Mouse (Mus musculus) inflammation-experienced regulatory T-cells, adult 6 months (primary cell): ENCODE data around the gene Mvd. TPM values are rescaled to one million over a fixed set of nuclear protein-coding genes. Genes with fewer than 3 reads are reported as not detected.

Experiments
- ATAC-seq: one replicate; pipeline ENCODE4 v1.8.0; 2017
- polyA plus RNA-seq, 3 experiments: library from polyadenylated mRNA; unstranded; fragments of 100-300 nt; shearing (Covaris generic); gene quantifications; one replicate each; pipeline ENCODE4 v1.2.1; 2017

Gene Mvd
- 10 to 100 TPM in 2 of 3 experiments, 1 to 10 TPM in 1; 6.6 to 15.3 (median 12.7) TPM for polyA plus RNA-seq

- ATAC-seq = peak; percentile 98
Observed at GRCm38 (mm10) chr8:122443262-122444006, at the start of gene Mvd. Gene Mvd (minus strand): TSS chr8:122443422.

DNA sequence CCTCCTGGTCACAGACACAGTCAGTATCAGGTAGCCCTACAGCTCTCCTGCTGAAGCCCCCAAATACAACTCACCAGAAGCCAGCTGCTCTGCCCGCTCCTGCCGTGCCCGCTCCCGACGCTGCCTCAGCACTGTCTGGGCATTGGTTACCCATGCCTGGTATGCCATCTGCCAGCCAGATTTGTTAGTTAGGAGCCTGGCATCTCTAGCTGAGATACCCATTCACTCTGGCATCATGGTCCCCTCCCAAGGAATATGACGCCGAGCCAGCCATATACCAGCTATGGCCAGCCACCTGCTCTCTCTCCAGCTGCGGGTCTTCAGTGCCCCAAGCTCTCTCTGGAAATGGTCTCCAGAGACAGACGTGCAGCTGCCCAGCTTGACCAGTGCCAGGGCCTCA is 45.2 kb upstream of the Mvd start:
- ATAC-seq = no peak

DNA sequence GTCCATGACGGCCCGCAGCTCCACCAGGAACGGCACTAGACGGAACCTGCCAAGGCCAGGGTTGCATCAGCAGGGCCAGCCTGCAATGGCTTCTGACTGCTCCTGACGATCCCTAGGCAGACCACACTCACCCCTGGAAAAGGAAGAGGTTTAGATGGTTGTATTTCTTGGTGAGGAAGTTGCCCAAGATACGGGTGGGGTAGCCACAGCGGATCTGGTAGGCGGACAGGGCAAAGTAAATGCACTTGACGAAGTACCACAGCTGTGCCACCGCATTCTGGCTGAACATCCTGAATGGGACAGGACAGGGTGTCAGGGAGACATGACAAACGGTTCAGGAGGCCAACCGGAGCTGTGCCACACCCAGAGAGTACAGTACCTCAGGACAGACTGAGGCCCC is 41.6 kb upstream of the Mvd start:
- no peak for ATAC-seq

GRCm38 (mm10) chr8:122483877-122484276 is 40.7 kb upstream of the Mvd start:
- no peak for ATAC-seq

DNA sequence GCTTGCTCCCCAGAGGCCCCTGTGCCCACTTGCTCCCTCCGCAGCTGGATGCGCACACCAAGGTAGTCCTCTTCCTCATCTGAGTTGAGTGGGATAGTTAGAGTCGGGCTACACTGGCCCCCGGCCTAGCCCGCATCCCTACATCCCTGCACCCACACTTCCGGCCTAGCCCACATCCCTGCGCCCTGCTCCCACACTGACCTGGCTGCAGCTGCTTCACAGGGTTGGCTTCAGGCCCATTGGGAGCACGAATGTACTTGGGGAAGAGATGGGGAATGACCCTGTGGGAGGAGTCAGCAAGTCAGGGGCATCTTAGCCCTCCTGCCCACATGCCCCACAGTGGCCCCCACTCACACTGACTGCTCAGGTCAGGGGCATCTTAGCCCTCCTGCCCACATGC is 39.2 kb upstream of the Mvd start:
- no peak for ATAC-seq

- peak; percentile 76 for ATAC-seq
Observed at GRCm38 (mm10) chr8:122475580-122476320, 32.5 kb upstream of the Mvd start, which contains the start of the genes Rnf166 and Ctu2. Gene Rnf166 (minus strand): TSS chr8:122476064. Gene Ctu2 (plus strand): TSS chr8:122476143.

GRCm38 (mm10) chr8:122474951-122475560 is 31.8 kb upstream of the Mvd start:
- peak; percentile 10 for ATAC-seq

DNA sequence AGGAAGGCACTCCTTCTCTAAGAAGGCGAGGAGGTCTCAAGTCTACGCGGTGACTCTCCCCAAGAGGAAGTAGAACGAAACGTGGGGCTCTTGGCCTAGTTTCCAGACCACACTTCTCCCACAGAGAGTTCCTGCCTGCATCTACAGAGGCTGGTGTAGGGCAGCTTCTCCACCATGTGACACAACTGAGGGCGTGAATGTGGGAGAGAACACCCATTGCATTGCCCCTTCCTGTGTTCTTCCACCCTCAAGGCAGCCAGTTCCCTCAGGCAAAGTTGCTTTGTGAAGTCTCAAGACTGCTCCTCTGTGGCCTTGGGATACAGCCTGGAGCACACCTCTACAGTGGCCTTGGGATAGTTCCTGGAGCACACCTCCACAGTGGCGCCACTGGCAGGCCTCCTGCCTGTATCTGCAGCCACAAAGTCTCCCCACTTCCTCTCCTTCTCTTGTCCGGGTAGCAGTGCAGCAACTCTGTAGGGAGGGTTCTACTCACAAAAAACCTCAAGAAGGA is 30.7 kb upstream of the Mvd start:
- ATAC-seq = peak; percentile 53

GRCm38 (mm10) chr8:122470691-122471090 is 27.5 kb upstream of the Mvd start:
- no peak for ATAC-seq

GRCm38 (mm10) chr8:122469965-122470364 is 26.7 kb upstream of the Mvd start:
- ATAC-seq = no peak

DNA sequence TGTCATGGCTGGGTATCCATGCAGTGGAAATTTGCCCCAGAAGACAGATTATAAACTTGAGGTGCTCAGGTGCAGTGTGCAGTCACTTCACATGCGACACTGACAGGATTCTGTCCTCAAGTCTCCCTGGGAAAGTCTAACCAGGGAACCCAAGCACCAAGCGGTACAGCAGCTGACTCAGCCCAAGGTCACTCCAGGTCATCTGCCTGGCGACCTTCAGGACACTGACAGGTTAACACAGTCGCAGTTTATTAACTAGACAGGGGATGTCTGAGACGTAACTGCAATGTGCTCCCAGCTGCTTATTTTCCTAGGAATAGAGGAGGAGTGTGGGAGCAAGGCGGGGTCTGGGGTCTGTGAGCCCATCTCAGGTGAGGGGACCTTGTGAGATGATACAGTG is 26.2 kb upstream of the Mvd start:
- ATAC-seq = no peak

DNA sequence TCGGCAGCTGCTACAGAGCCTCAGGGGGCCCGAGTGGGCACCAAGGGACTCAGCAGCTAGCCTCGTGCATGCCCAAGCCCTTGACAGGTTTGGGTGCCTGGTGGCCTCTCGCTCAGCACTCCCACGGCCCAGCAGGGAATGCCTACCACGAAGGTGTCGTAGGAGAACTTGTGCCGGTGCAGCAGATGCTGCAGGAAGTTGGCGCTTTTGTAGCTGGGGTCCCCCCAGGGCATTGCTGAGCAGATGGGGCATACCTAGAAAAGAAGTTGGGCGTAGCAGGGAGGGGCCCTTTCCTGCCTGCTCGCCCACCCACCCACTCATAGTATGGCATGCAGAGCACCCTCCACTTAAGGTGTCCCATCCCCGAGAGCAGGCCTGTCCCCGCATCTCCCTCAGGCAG is 24.6 kb upstream of the Mvd start:
- ATAC-seq = no peak

DNA sequence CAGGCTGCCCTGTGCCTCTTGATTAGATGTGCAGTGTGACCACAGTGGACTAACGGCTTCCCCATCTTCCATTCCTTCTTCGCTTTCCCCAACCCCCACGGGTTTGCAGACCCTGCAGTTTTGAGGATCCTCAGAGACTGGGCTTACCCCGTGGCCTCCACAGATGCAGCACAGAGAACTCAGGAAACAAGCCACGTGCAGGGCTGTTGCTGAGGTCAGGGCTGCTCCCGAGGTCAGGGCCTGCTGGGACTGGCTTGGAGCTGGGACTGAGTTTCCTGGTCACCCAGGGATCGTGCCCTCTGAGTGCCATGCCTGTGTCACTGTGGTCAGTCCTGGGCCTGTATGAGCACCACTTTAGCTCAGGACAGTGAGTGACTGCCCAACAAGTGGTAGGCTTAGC is 21.8 kb upstream of the Mvd start:
- no peak for ATAC-seq

DNA sequence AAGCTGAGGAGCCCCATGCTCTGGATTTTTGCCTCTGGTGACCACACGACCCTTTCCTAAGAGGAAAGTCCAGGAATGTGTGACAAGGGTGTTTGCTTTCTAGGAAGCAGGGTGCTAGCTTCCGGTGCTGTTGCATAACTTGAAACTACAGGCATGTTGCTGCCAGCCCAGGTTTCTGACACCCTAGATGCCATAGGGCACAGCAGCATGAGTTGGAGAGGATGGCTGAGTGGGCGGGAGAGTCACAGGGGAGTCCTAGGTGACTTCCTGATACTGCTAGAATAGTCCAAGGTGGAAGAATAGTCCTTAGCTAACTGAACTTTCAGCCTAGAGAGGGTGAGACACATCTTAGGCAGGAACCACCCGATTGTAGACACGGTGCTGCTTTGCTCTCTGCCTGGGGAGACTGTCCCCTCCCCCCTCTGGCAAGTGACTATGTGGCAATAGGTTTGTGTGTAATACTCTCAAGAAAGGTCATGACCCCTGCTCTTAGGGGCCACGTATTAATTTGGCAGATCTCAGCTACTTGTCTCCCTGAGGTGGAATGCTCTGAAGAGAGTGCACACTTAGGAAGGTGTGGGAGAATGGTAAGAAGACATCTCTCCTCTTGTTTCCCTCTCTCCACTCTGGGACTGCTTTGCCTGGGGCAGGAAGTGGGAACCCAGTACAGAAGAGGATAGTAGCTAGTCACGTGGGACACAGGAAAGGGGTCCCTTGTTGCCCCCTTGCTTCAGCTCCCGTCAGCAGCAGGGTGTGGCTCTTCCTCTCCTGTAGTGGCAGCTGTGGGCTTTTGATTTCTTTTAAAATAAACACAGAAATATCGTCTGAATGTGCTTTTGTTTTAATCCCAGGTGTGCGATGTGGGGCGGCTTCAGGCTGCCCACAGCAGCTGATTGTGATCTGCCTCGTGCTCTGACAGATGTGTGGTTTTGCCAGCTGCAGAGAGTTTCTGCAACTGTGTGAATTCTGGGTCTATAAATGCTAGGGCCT is 20.7 kb upstream of the Mvd start:
- ATAC-seq = peak; percentile 29

DNA sequence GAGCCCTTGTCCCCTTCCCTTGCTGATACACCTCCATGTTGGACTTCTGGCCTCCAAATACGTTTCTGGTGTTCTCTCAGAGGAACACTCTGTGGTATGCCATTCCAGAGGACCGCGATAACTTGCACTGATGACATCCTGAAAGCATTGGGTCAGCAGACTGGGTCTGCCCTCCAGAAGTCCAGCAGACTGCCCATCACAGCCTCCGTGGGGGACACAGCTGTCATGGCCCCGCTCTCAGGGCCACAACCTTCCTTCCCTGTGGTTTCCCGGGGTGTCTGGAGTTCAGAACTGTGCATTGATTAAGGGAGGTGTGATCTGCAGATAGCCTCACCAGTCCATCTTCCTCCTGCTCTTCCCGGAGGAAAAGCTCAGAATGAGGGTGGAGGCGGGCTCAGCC is 19.3 kb upstream of the Mvd start:
- no peak for ATAC-seq

DNA sequence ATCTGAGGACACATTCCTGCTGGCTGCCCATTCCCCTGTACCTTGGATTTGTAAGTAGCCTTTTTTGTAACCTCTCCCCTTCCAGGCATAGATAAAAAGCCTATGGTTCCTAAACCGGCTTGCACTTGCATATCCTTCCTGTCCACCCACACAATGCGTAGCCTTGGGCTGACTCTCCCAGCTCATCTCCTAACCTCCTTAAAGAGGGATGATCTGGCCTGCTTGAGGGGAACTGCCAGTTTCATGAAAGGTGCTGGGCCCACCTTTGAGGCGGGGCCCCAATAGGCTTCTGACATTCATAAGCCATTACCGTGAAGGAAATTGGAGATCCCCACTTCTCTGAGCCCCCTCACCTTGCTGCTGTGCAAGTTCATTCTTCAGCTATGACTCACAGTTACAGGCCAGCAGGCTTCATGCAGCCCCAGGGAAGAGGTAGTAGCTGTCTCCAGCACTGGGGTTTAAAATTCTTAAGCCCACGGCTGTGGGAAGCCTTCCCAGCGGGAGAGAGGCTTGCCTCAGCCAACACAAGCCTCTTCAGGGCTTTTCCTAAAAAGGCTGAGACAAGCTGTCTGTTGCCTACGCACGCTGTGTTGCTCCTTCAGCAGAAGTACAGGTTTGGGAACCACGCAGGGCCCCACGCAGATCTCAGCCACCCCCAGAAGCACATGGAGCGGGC is 18.4 kb upstream of the Mvd start:
- ATAC-seq = no peak

- ATAC-seq = peak; percentile 40
Observed at GRCm38 (mm10) chr8:122460524-122461472, 17.6 kb upstream of the Mvd start, which contains the start of gene Snai3. Gene Snai3 (minus strand): TSS chr8:122460733.

DNA sequence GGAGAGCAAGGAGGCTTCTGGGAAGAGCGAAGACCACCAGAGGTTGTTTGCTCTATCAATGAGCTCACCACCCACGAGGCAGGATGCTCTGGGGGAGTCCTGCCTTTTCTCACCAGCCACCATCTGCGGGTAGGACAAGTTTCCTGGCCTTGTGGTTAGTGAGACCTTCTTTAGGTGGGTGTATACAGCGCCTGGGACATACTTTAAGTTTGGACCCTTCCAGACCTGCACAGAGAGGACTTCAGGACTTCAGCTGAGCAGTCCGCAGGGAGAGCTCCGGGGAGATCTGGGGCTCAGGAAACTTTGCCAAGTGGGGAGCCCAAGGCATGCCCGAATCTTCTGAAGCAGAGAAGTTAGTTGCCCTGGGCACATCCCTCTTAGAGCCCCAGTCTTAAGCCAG is 16.8 kb upstream of the Mvd start:
- ATAC-seq = peak; percentile 66

- no peak for ATAC-seq
Observed at GRCm38 (mm10) chr8:122459218-122459900, 16.1 kb upstream of the Mvd start.

DNA sequence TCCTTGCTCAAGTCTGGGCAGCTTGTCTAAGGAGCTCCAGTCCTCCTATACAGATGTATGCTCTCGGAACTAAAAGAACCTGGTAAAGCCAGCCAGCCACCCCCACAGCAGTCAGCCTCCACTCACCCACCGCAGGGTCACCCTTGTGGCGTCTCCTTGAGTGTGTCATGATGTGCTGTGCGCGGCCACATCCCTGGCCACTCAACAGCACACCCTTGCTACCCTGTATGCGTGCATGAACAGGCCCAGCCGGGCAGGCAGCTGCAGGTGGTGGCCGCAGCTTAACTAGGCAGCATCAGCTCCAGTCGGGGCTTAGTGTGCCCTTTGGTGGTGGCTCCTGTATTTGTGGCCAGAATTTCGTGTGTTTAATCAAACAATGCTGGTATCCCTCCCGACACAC is 13.9 kb upstream of the Mvd start:
- ATAC-seq = no peak
